Mouse (Mus musculus): ENCODE results near the gene Gtf2f2.

The Gtf2f2 gene

GRCm38 (mm10) chr14:76010102-76011061 lies at the start of gene Gtf2f2:
Gene Gtf2f2 (minus strand): TSS chr14:76010865.
- peak; percentile 91 for DNase-seq (ENCODE audit: low read depth, low spot score)

GRCm38 (mm10) chr14:76059441-76059840 lies 48.8 kb upstream of the Gtf2f2 start:
- no peak for DNase-seq (ENCODE audit: low read depth, low spot score)

GRCm38 (mm10) chr14:76053726-76054125 lies 43.1 kb upstream of the Gtf2f2 start:
- no peak for DNase-seq (ENCODE audit: low read depth, low spot score)

- no peak for DNase-seq (ENCODE audit: low read depth, low spot score)
These were observed 41.3 kb upstream of the Gtf2f2 start for GRCm38 (mm10) chr14:76051966-76052365.

- DNase-seq (ENCODE audit: low read depth, low spot score) = no peak
These were observed 35.1 kb upstream of the Gtf2f2 start for GRCm38 (mm10) chr14:76045767-76046166.

- DNase-seq (ENCODE audit: low read depth, low spot score) = no peak
These were observed 33.5 kb upstream of the Gtf2f2 start for GRCm38 (mm10) chr14:76044164-76044557.

GRCm38 (mm10) chr14:76043251-76044163 lies 32.8 kb upstream of the Gtf2f2 start:
- no peak for DNase-seq (ENCODE audit: low read depth, low spot score)

GRCm38 (mm10) chr14:76033221-76033637 lies 22.6 kb upstream of the Gtf2f2 start:
- no peak for DNase-seq (ENCODE audit: low read depth, low spot score)

- no peak for DNase-seq (ENCODE audit: low read depth, low spot score)
These were observed 22.0 kb upstream of the Gtf2f2 start for GRCm38 (mm10) chr14:76032671-76033136.

- no peak for DNase-seq (ENCODE audit: low read depth, low spot score)
These were observed 20.6 kb upstream of the Gtf2f2 start for GRCm38 (mm10) chr14:76031117-76031842.

- DNase-seq (ENCODE audit: low read depth, low spot score) = no peak
These were observed 14.0 kb upstream of the Gtf2f2 start for GRCm38 (mm10) chr14:76024641-76025040.

- no peak for DNase-seq (ENCODE audit: low read depth, low spot score)
These were observed 10.5 kb upstream of the Gtf2f2 start for GRCm38 (mm10) chr14:76020927-76021719.

GRCm38 (mm10) chr14:76020259-76020785 lies 9.7 kb upstream of the Gtf2f2 start:
- no peak for DNase-seq (ENCODE audit: low read depth, low spot score)

GRCm38 (mm10) chr14:76017785-76018490 lies 7.3 kb upstream of the Gtf2f2 start:
- no peak for DNase-seq (ENCODE audit: low read depth, low spot score)

GRCm38 (mm10) chr14:76014331-76014730 lies 3.7 kb upstream of the Gtf2f2 start:
- no peak for DNase-seq (ENCODE audit: low read depth, low spot score)

GRCm38 (mm10) chr14:76011062-76011457 lies 395 bp upstream of the Gtf2f2 start:
- DNase-seq (ENCODE audit: low read depth, low spot score) = no peak

- DNase-seq (ENCODE audit: low read depth, low spot score) = peak; percentile 5
These were observed 1.5 kb downstream of the Gtf2f2 start for GRCm38 (mm10) chr14:76009185-76009584.

GRCm38 (mm10) chr14:76008174-76008573 lies 2.5 kb downstream of the Gtf2f2 start:
- DNase-seq (ENCODE audit: low read depth, low spot score) = no peak

- DNase-seq (ENCODE audit: low read depth, low spot score) = no peak
These were observed 5.7 kb downstream of the Gtf2f2 start for GRCm38 (mm10) chr14:76005011-76005410.

GRCm38 (mm10) chr14:76001781-76002180 lies 8.9 kb downstream of the Gtf2f2 start:
- no peak for DNase-seq (ENCODE audit: low read depth, low spot score)

All from CD4-positive helper T cell, adult 2 months (primary cell).